Mouse (Mus musculus): ENCODE data around the gene Tspan14. TPM values are rescaled to one million over a fixed set of nuclear protein-coding genes. Genes with fewer than 3 reads are reported as not detected.

The Tspan14 gene
- total RNA-seq (2014; fragmentation: Nextera tagmentation) (8.6 and 13.3 TPM in 2 replicates), total RNA-seq (2017) (9.3 and 12.9 TPM in 2 replicates)

GRCm38 (mm10) chr14:40966392-40966861, at the start of gene Tspan14:
Tspan14 (minus strand) TSS chr14:40966807.
- peak; percentile 7 for ATAC-seq (replicated peaks; ENCODE audit: low FRiP score, low TSS enrichment, poor library complexity, severe bottlenecking)

DNA sequence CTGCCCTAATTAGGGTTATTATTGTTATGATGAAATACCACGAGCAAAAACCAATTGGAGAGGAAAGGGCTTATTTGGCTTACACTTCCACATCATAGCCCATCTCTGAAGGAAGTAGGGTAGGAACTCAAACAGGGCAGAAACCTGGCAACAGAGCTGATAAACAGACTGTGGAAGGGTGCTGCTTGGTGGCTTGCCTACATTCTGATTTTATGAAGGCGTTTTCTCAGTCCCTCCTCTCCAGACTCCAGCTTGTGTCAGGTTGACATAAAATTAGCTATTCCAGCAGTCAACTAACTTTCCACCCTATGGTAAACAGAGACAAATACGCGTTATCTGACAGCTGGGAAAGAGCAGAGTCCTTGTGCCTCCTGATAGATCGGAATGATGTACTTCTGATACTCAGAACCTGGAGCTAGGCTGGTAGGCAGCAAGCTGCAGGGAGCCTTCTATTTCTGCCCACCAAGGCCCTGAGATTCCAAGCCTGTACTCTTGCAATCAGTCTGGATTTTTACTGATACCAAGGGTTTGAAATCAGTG, 48.2 kb upstream of the Tspan14 start:
- ATAC-seq (replicated peaks; ENCODE audit: low FRiP score, low TSS enrichment, poor library complexity, severe bottlenecking), result no peak

DNA sequence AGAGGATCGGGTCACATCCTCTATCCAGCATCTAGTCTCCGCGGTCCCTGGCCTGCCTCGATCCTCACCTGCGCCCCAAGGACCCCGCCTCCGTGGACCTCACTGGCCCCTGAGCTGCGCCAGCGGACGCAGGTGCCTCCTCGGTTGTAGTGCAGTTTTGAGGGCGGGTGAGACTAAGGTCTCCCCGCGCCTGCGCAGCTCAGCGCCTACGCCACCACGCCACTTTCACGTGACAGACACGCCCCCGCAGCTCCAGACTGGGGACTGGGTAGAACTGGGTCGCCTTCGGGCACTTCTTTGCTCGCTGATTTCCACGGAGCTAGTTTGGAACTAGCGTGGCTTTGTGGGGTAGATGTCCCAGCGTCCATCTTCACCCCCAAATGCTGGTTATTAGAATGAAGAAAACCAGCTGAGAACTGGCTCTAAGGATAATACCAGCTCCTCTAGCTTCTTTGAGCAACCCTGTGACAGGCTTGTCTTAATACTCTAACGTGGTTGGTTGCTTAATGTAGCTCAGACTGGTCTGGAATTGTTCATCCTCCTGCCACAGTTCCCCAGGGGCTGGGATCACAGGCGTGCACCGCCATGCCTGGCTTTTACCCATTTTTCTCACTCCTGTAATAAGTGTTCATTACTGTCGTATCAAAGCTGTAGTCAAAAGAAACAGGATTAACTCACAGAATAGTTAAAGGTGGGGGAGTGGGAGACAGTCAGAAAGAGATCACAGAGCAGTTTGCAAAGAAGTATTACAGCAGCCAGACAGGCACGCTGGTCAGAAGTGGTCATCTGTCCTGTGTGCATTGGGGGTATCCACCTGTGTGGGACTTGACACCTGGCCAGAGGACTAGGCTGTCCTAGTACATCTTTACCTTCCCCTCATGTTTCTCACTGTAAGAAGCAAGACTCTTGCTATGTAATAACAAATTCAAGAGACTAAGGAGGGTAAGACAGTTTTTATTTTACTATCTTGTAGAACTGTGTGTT, 47.3 kb upstream of the Tspan14 start, which contains the start of gene Fam213a:
TSS of gene Fam213a (minus strand) at position 159 of the 984 bp plus-strand sequence.
- peak; percentile 95 for ATAC-seq (replicated peaks; ENCODE audit: low FRiP score, low TSS enrichment, poor library complexity, severe bottlenecking)

DNA sequence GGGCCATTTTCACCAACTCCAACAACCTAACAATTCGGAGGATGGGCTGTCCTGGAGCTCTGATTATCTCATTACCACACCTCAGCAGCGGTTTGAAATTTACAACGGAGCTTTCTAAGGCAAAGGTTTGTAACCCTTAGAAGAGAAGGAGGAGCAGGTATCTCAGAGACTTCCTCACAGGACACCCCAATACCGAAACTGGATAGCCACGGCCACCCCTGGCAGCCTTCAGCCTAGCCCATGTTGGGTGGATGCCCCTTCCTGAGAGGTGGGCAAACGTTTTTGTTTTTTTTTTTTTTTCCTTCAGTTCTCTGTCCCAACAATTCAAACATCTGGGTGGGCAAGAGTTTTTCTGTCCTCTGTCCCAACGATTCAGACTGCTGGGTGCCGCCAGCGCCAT, 46.5 kb upstream of the Tspan14 start:
- ATAC-seq (replicated peaks; ENCODE audit: low FRiP score, low TSS enrichment, poor library complexity, severe bottlenecking), result 0 out of 2 replicates have a peak, but pooled peaks have one; percentile 17

GRCm38 (mm10) chr14:41011916-41012315, 45.3 kb upstream of the Tspan14 start:
- ATAC-seq (replicated peaks; ENCODE audit: low FRiP score, low TSS enrichment, poor library complexity, severe bottlenecking), result no peak

GRCm38 (mm10) chr14:41008138-41008537, 41.5 kb upstream of the Tspan14 start:
- peak; percentile 46 for ATAC-seq (replicated peaks; ENCODE audit: low FRiP score, low TSS enrichment, poor library complexity, severe bottlenecking)

DNA sequence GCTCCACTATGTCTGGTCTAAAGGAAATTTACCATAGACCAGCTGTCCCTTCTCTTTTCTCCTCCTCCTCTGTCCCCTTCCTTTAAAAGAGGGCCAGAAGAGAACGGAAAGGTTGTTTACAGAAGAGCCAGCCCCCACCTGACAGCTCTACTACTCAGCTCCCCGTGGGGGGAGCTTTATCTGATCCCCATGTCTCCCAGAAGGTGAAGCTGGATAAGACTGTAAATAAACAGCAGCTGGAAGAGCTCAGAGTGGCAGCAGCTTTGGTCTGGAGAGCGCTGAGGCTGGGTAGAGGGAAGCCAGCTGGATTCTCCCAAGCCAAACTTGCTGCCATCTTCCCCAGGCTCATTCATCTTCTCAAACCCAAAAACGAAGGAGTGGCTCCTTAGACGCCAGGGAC, 41.0 kb upstream of the Tspan14 start:
- peak; percentile 66 for ATAC-seq (replicated peaks; ENCODE audit: low FRiP score, low TSS enrichment, poor library complexity, severe bottlenecking)

DNA sequence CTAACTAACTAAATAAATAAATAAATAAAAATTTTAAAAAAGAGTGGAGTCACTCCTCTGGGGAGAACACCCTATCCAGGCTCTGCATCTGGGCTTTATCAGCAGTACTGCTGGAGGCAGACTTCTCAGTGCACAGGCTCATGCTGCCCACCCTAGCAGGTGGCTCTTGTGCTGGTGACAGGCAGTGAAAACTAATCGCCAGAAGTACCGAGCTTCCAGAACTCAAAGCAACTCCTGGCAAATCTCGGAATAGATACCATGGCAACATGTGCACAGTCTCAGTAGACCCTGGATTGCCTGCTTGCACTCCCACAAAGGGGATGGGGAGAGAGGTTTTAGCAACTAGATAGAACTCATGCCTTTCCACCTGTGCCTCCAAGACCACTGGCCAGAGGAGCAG, 40.3 kb upstream of the Tspan14 start:
- ATAC-seq (replicated peaks; ENCODE audit: low FRiP score, low TSS enrichment, poor library complexity, severe bottlenecking), result peak; percentile 82

DNA sequence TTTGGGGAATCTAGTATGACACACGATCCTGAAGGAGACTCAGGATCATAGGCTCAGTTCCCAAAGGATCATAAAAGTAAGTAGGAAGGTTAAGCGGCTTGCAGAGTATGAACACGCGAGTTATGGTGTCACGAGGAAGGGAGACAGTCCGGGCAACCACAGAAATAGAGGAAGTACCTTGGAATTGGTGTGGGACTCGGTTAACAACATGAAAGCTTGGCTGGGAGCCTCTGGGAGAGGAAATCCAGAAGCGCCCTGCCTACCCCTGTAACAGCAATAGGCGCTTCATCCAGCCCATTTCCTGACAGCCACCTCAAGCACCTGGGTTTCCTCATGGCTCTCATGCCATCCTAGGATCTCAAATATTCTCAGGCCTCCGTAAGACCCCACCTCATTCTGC, 39.7 kb upstream of the Tspan14 start:
- no peak for ATAC-seq (replicated peaks; ENCODE audit: low FRiP score, low TSS enrichment, poor library complexity, severe bottlenecking)

DNA sequence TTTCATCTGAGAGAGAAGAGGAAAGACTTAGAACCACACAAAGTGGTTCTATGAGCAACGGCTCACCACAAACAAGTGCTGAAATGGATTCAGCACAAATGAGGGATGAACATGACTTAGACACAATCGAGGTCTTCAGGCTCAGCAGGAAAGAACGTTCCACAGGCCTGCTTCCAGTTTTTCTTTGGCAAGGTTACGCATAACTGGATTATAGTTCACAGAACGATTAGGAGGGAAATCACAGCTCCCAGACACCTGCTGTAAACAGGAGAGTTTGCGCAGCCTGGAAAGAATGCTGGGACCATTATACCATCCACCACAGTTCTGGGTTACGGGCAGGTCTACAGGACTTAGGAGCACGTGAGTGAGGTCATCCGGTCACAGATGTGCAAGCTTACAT, 39.1 kb upstream of the Tspan14 start:
- ATAC-seq (replicated peaks; ENCODE audit: low FRiP score, low TSS enrichment, poor library complexity, severe bottlenecking), result no peak

GRCm38 (mm10) chr14:41004201-41005141, 37.9 kb upstream of the Tspan14 start:
- ATAC-seq (replicated peaks; ENCODE audit: low FRiP score, low TSS enrichment, poor library complexity, severe bottlenecking), result no peak

DNA sequence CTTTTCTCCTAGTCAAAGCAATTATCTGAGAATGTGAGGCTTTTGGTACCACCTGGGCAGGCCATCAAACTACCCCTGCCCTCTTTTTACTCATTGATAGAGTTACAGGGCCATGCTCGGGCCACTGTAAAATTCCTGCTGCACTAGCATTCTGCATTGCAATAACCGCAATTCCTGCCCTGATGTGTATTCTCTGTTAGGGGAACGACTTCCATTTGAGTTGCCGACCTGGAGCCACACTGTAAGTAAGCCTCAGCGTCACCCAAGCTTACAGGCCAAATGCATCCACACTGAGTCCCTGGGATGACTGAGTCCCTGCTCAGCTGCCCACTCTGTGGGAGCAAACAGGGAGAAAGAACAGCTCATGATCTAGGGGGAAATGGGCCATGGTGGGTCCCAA, 35.0 kb upstream of the Tspan14 start:
- ATAC-seq (replicated peaks; ENCODE audit: low FRiP score, low TSS enrichment, poor library complexity, severe bottlenecking), result no peak

DNA sequence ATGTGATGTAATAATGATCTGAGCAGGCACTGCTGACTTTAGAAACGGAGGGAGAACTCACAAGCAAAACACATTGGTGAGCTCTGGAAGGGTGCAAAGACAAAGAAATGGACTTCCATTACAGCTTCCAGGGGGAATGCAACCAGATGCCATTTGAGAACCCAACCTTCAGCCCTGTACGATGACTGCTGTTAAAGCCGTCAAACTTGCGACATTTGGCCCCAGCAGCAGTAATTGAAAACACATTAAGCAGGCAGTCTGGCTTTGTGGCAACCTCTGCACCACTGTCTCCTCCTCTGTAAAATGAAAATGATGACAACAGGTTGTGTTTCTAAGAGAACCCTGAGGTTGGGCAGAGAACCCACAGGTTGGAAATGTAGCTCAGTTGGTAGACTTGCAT, 34.2 kb upstream of the Tspan14 start:
- no peak for ATAC-seq (replicated peaks; ENCODE audit: low FRiP score, low TSS enrichment, poor library complexity, severe bottlenecking)

DNA sequence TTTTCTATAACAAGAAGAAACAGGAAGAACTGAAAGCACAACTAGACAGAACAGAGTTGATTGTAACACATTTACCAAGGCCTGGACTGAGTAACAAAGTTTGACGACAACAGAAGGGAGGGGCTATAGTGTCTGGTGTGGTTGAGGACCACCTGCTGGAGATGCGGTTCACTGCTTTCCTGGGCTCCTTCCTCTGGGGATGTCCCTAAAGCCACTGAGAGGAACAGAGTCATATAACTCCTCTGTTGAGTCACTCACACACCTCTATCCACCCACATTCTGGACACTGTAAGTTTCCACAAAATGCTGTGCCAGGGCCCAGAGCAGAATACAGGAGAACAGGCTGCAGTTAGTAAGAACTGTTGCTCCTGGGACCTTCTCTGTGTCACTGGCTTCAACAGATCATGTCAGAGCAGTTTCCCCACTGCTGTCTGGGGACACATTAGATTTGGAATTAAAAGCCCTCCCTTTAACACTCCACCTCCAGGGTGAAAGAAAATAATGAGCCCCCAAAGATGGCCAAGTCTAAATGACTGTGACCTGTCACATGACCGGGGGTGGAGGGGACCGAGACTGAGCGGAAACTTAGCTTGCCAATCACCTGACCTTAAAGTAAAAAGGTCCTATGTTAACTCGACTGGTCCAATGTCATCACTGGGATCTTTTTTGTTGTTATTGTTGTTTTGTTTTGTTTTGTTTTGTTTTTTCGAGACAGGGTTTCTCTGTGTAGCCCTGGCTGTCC, 33.5 kb upstream of the Tspan14 start:
- ATAC-seq (replicated peaks; ENCODE audit: low FRiP score, low TSS enrichment, poor library complexity, severe bottlenecking), result no peak

- no peak for ATAC-seq (replicated peaks; ENCODE audit: low FRiP score, low TSS enrichment, poor library complexity, severe bottlenecking)
These were observed 29.6 kb upstream of the Tspan14 start for GRCm38 (mm10) chr14:40996171-40996570.

- peak; percentile 69 for ATAC-seq (replicated peaks; ENCODE audit: low FRiP score, low TSS enrichment, poor library complexity, severe bottlenecking)
These were observed 25.9 kb upstream of the Tspan14 start for GRCm38 (mm10) chr14:40992464-40992863.

DNA sequence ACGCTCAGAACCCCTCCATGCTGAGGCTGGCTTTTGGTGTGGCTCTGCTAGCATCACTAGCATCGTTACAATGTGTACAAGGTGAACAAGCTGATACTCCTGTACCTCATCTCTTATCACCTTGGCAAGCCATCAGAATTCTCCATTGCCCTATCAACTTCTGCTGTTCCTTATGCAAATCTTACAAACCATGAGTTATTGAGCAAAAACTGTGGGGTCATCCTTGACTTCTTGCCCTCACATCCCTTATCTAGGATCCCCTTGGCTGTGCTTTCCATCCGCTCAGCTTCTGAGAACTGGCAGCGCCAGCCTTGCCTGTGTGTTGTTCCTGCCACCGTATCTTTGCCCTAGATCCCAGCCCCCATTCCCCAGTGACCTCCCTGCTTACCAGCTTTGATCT, 22.2 kb upstream of the Tspan14 start:
- peak; percentile 79 for ATAC-seq (replicated peaks; ENCODE audit: low FRiP score, low TSS enrichment, poor library complexity, severe bottlenecking)

DNA sequence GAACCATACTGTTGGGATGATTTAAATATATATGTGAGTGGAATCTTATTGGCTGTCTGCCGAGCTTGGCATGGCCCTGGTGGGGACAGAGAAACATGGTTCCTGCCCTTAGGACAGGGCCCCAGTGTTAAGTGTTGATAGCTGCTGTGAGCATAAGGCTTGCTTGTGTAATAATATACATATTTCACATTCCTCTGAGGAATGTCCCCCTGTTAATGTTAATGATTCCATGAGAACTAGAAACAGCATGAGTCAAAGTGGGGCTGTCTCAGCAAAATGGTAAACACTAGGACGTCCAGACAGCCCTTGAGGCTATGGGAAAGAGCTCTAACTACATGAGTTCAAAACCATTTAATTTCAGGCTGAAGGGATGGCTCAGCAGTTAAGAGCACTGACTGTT, 20.6 kb upstream of the Tspan14 start:
- ATAC-seq (replicated peaks; ENCODE audit: low FRiP score, low TSS enrichment, poor library complexity, severe bottlenecking), result no peak

- ATAC-seq (replicated peaks; ENCODE audit: low FRiP score, low TSS enrichment, poor library complexity, severe bottlenecking), result no peak
These were observed 19.0 kb upstream of the Tspan14 start for GRCm38 (mm10) chr14:40985635-40986034.
